Mouse (Mus musculus) heart, postnatal 0 days (tissue): ENCODE data around the gene Rap1gap2.

Source experiments
- CTCF ChIP-seq: IDR thresholded peaks from 2 replicates; pipeline ENCODE4 v1.5.1; 2016; ENCODE audit warnings: antibody characterized with exemption, control low read depth, low read depth
- EP300 ChIP-seq: IDR thresholded peaks from 2 replicates; pipeline ENCODE4 v1.6.1; 2016; ENCODE audit warnings: antibody characterized with exemption, low read depth

DNA sequence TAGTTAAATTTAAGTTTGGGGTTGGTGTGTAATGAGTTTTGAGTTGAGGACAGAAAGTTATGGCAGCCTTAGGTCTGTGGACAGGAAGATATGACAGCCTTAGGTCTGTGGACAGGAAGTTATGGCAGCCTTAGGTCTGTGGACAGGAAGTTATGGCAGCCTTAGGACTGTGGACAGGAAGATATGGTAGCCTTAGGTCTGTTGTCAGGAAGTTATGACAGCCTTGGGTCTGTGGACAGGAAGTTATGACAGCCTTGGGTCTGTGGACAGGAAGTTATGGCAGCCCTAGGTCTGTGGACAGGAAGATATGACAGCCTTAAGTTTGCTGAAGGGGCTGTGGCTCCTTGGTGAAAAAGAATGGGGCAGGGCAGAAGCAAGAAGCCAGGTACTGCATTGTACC is 14.6 kb upstream of the Rap1gap2 start:
- TF ChIP-seq CTCF (no peak), EP300 (no peak)
